Mouse (Mus musculus): ENCODE data around the gene Clpx.
"Not testable (repeated sequence)": the region's sequence is repeated elsewhere in the genome, so short reads cannot be mapped to it uniquely, and the experiment has no call there.

Clpx gene

DNA sequence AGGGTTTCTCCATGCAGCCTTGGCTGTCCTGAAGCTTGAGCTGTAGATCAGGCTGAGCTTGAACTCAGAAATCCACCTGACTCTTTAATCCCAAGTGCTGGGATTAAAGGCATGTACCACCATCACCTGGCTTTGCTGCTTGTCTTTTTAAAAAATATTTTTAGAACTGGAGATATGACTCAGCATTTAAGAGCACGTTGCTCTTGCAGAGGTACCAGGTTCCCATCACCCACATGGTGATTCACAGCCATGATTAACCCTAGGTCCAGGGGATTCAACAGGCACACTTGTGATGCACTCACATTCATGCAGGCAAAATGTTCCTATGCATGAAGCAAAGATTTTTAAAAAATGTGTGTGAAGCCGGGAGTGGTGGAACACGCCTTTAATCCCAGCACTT is 1.6 kb upstream of the Clpx start:
- no peak for DNase-seq (ENCODE audit: low spot score)

DNA sequence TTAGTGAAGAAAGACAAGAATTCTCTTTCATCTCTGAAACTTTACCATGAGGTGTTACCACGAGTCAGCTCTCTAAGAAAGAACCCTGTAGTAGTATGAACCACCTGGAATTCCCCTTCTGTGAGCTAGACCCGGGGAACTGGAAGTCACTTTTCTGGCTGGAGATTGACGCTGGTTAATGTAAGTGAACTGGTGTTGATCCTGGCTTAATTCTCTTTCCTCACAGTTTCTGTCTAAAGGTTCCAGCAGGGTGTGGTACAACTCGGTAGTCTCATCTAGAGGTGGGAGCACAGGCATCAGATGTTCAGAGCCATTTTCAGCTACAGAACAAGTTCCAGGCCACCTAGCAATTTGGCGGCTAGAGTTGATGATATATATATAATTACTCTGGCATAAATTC is 941 bp upstream of the Clpx start:
- DNase-seq (ENCODE audit: low spot score): no peak

DNA sequence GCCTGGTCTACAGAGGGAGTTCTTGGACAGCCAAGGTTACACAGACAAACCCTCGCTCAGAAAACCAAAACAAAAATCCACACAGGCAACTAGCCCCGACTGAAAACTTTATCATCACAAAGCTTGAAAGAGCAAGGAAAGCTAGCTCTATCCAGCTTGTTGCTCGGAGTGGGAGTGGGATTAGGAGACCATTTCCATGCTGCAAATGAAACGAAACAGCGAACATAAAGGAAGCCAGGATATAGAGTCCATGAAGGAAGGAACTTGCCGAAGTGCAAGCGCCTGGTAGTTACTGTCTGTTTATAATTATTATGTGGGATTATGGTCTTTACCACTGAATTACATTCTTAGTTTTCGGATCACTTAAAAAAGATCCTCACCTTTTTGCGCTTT is 484 bp upstream of the Clpx start:
- DNase-seq (ENCODE audit: low spot score): peak; percentile 17

DNA sequence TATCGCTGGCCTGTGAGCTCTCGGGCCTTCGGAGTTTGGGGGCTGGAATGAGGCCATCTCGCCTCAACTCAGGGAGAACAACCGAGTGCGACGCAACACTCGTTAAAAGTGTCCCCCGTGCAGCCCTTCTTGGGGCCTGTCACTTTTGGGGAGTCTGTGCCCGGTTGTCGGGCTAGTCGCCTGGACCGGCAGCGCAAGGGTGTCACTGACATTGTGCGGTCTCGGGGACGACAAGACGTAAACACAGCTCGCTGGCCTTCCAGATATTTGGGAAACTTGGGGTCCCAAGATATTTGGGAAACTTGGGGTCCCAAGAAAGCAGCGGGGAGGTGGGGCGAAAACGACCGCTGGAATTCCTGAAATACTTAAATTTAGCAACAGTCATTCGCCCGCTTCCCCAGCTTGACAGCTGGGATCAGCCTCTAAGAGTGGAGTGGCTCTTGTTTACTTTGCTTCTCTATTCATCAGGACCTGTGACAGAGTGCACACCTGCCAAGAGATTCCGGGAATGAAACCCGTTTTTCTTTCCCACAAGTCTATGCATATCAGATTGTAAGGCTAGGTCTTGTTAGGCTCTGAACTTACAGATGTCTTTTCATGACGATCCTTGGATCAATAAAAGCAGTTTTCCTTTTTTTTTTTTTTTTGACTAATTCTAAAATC is 787 bp downstream of the Clpx start:
- DNase-seq (ENCODE audit: low spot score): no peak

DNA sequence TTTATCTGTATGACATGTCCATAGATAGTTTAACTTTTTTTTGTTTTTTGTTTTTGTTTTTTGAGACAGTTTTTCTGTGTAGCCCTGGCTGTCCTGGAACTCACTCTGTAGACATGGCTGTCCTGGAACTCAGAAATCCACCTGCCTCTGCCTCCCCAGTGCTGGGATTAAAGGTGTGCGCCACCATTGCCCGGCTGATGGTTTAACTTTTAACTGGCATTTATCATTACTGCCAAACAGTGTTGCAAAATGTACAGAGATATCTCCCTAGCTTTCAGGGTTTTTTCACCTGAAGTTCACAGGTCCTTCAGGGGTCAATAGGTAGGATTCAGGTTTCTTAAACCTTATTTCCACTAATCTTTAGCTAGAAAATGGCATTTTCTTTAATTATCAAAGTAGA is 3.0 kb downstream of the Clpx start:
- no peak for DNase-seq (ENCODE audit: low spot score)

DNA sequence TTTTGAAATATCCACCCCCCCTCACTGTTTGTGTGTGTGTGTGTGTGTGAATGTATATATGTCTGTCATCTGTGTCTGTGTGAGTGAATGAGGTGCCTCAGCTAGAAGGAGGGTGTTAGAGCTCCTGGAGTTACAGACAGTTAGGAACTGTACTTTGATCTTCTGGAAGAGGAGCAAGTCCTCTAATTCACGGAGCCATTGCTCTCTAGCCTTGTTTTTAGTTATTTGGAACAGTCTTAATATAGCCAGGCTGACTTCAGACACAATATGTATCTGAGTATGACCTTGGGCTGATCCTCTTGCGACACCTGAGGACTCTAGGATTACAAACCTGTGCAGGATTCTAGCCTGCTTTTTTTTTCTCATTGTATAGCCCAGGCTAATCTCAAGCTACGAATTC is 4.7 kb downstream of the Clpx start:
- DNase-seq (ENCODE audit: low spot score): no peak

DNA sequence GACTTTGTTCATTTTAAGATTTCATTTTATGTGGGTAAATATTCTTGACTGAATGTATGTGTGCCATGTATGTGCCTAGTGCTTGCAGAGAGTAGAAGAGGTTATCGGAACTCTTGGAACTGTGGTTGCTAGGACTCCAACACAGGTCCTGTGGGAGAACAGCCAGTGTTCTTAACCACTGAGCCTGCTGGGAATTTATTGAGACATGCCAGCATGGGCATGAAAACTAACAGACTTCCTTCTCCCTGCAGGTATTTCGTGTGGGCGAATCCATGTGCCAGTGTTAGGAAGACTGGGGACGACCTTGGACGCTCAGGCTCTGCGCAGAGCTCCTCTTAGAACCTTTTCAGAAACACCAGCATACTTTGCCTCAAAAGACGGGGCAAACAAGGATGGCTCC is 5.6 kb downstream of the Clpx start:
- no peak for DNase-seq (ENCODE audit: low spot score)

DNA sequence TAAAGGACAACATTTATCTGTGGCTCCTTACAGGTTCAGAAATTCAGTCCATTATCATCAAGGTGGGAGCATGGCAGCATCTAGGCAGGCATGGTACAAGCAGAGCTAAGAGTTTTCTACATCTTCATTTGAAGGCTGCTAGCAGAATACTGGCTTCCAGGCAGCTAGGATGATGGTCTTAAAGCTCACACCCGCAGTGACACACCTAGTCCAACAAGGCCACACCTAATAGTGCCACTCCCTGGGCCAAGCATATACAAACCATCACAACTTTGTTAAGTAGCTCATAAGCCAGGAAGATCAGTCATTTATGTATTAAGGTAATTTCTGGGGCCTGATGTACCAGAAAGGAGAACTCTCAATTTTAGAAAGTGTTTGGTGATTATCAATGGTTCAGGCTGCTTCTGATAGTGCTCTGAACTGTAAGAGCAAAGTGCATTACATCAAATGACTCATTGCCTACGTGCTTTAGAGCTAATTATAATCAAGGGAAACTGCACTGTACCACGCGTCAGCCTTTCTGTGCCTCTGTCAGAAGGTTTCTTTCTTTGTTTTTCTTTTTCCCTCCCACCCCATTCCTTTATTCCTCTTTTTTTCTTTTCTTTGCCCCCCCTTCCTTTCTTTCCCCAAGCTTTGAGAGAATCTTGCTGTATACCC is 8.4 kb downstream of the Clpx start:
- DNase-seq (ENCODE audit: low spot score): no peak

DNA sequence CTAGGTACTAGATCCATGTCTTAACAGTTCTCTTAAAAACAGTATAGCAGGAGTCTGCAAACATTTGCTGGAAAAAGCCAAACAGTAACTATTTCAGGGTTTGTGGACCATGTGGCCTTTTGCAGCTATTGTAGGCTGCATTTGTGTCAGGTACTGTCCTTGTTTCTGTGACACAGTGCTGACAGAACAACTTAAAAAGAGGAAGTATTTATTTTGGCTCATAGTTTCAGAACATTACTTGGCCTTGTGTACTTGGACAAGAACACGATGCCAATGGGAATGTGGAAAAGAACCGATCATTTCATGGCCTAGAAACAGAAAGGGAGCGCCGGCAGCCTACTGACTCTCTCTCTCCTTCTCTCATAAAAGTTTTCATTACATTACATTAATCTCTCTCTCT is 9.5 kb downstream of the Clpx start:
- DNase-seq (ENCODE audit: low spot score): no peak

DNA sequence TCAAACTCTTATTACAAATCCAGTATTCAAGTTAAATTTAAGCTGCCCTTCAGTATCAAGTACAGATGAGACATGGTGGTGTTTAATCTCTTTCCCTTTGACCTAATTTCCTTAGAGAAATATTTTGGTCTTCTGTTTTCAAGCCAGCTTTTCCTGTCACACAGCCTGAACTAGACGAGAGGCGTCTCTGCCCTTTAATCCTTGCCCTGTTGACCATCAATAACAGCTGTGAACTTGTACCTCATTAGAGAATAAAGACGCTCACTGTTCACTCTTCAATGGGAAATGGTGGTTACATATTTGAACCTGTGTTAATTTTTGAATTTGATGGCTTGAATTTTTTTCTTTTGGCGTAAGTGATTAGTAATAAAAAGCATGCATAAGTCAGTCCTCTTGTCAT is 10.2 kb downstream of the Clpx start:
- no peak for DNase-seq (ENCODE audit: low spot score)

DNA sequence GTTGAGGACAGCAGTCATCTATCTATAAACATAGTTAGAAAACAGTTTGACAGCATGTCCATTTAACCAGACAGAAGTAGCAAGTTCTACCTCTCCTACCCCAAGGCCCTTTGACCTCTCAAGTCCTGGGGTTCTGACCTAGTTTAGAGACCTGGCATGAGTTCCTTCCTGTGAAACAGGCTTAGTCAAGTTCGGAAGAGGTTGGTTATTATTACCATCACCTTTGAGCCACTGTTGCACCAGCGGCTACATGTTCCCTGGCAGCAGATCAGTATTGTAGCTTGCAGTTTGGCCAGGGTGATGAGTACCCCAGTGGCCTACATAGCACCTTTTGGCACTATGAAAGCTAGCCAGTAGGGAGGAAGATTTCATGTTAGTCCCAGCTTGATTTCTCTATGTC is 12.6 kb downstream of the Clpx start:
- DNase-seq (ENCODE audit: low spot score): no peak

DNA sequence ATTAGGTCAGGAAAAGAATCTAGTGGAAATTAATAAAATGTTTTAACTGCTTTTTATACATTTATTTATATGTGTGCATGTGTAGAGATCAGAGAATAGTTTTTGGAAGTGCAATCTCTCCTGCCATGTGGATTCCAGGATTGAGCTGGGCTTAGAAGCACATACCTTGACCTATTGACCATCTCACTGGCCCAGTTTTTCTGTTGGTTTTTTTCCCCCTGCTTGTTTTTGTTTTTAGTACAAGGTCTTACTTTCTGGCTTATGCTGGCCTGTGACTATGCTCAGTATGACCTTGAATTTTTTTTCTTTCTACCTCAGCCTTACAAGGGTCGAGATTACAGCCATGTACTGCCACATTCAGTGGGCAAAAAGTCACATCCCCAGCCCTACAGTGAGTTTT is 14.0 kb downstream of the Clpx start:
- no peak for DNase-seq (ENCODE audit: low spot score)

DNA sequence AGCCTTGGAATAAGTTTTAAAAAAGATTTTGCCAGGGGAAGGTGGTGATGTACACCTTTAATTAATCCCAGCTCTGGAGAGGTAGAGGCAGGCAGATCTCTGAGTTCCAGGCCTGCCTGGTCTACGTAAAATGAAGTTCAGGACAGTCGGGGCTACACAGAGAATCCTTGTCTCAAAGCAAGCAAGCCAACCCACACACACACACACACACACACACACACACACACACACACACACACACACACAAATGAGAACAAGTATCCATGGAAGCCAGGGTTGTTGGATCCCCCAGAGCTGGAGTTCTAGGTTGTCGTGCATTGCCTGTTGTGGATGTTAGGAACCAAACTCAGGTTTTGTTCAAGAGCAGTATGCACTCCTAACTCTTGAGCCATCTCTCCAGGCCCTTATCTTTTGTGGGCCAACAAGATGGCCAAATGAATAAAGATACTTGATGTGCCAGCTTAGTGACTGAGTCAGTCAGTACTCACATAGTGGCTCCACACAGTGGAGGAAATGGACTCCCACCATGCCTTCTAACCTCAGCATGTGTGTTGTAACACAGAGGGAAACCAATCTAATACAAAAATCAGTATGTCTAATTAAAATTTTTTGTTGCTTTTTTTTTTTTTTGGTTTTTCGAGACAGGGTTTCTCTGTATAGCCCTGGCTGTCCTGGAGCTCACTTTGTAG is 18.8 kb downstream of the Clpx start:
- DNase-seq (ENCODE audit: low spot score): peak; percentile 7

DNA sequence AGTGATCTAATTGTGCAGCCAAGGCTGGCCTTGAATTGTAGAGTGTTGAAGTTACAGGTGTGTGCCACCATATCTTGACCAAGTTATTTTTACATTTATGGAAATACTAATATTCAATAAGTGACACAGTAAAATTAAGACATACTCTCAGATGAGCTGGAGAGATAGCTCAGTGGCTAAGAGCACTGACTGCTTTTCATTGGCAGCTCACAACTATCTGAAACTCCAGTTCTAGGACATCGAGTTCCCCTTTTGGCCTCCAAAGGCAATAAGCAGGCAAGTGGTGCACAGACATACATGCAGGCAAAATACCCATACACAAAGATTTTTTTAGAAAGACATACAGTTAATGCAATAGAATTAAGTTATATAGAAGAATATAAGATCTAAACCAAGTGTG is 19.8 kb downstream of the Clpx start:
- DNase-seq (ENCODE audit: low spot score): no peak

DNA sequence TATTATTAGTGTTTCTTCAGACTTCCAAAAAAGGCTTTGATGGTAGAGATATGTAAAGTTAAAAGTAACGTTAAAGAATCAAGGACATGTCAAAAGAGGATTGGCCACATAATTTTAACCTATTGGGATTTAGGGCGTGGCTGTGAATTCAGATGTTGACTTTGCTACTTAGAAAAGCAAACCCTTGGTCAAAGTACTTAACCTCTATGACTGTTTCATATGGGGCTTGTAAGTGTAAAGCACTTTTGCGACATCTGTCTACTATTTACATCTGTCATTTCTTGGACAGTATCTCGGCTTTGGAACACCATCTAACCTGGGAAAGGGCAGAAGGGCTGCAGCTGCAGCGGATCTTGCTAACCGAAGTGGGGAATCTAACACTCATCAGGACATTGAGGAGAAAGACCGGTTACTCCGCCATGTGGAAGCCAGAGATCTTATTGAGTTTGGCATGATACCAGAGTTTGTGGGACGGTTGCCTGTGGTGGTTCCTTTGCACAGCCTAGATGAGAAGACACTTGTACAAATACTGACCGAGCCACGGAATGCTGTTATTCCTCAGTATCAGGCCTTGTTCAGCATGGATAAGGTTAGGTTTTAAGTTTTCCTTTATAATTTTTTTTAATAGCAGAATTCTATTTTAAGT is 28.3 kb downstream of the Clpx start:
- DNase-seq (ENCODE audit: low spot score): no peak

DNA sequence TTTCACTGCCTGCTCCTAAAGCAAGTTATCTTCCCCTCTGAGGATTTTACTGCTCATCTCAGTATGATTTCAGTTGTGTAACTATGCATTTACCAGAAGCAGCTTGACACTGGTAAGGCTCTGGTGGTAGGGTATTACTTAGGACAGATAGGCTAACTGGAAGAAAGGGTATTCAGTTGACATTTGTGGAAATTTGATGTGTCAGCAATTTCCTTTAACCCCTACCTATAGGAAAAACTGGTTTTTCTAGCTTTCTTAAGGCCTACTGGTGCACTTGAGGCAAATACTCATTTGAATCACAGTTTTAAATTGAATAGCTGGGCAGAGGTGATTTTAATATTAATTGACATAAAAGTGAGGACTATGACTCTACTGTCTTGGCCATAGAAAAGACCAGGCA is 31.9 kb downstream of the Clpx start:
- DNase-seq (ENCODE audit: low spot score): no peak

DNA sequence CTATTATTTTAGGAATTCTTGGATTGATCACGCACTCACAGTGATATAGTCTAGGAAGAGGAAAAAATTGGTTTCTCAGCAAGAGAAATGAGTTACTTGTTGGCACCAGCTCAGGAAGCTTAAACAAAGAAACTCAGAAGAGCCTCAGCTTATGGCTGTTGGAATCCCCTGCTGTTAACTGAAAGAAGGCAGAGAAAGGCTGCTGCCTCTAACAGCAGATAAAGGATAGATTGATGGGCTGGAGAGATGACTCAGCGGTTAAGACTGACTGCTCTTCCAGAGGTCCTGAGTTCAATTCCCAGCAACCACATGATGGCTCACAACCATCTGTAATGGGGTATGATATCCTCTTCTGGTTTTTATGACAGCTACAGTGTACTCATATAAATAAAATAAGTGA is 33.3 kb downstream of the Clpx start:
- DNase-seq (ENCODE audit: low spot score): no peak

DNA sequence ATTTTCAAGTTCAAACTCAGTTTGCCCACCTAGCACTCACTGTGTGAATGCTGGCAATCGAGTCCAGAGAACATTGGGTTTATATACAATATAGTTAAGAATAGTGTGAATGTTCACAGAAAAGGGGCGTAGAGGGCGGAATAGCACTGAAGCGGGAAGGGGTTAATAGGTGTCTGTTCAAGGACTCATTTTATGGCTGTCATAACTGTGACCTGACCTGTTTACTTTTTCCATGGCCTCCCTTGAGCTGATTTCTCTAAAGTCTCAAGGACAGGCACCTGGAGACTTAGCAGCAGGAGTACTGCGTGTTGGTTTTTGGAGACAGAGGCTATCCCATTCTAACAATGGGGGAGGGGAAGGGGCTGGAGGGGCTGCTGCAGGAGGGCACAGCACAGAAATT is 39.9 kb downstream of the Clpx start:
- no peak for DNase-seq (ENCODE audit: low spot score)

DNA sequence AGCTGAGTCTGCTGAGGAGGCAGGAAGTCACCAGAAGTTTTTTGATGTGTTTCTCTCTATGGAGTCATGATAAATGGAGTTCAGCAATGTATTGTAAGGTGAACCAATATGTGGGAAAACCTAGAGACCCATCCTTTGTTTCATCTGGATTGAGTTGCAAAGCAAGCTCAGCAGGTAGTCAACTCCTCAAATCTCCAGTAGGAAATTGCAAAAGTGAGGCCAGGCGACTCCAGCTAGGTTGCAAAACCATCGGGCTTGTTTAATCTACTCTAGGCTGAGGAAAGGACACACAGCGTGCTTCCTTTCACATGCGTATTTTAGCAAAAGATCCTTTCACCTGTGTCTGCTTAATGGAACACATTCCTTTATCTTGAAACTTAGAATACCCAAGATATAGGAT is 45.1 kb downstream of the Clpx start:
- DNase-seq (ENCODE audit: low spot score): no peak

DNA sequence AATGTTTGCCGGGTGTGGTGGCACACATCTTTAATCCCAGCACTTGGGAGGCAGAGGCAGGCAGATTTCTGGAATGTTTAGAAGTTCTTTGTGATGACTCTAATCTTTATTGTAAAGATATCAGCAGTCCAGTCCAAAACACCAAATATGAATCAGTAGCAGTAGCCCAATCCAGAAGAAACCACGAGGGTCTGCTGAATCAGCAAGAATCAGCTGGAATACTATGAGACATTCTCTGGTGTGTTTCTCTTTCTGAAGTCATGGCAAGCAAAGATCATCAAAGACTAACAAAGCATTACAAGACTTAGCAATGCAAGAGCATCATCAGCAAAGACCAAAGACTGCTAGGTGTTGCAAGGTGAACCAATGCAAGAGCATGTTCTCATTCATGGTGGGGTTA is 46.4 kb downstream of the Clpx start:
- no peak for DNase-seq (ENCODE audit: low spot score)

DNA sequence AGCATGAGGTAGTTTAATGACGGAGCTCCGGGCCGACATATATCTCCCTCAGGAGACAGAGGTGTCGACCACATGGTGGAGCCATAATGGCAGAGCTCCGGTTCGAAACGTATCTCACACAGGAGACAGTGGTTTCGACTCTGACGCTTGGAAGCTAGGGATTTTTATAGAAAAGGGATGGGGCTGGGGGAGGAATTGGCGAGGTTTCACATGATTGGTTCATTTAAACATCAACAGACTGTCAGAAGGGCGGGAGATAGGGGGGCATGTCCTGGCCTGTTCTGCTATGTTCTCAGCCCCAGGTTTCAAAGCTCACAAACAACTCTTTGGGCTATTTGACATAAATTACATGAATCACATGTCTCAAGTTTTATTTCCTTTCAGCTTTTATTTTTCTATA is 51.4 kb downstream of the Clpx start:
- DNase-seq (ENCODE audit: low spot score): not testable (repeated sequence)

DNA sequence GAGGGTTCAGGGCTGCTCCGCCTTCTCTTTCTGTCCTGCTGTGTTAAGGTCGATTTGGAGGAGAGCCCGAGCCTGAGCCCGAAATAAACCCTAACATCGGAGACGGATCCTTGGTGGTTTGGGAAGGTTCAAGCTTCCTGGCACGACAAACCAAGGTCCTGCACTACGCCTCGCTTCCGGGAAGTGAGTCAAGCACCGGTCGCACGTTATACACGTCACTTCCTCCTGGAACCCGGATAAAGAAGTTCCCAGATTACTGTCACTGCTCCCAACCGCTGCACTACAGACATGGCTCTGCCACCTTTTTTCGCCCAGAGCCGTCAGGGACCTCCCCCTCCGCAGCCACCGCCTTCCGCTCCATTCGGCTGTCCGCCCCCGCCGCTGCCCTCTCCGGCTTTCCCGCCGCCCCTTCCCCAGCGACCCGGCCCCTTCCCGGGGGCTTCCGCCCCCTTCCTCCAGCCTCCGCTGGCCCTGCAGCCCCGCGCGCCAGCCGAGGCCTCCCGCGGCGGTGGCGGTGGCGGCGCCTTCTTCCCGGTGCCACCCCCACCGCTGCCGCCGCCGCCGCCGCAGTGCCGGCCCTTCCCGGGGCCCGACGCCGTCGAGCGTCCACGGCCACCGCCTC is 51.9 kb downstream of the Clpx start, which contains the start of gene Pdcd7:
Gene Pdcd7 (plus strand): TSS at position 251 of the 622 bp plus-strand sequence.
- DNase-seq (ENCODE audit: low spot score): peak; percentile 100
